Mouse (Mus musculus) hindbrain, embryonic 13.5 days (tissue): ENCODE measurements around the gene Usp29. TPM values are rescaled to one million over a fixed set of nuclear protein-coding genes. Genes with fewer than 3 reads are reported as not detected.
A peak's percentile ranks its signal among the peaks of the same experiment; 100 is the strongest.
"Not testable (repeated sequence)": the region's sequence is repeated elsewhere in the genome, so short reads cannot be mapped to it uniquely, and the experiment has no call there.

ENCODE experiments used
- ATAC-seq: fragments of 200-750 bp; cut with Nextera tagmentation; 2 replicates; pipeline ENCODE4 v1.8.0; 2017; ENCODE audit warnings: moderate TSS enrichment; ENCODE audit not compliant: low FRiP score
- H3K27ac ChIP-seq: fragments of 300-500 bp; sonication (generic); 2 replicates; pipeline ENCODE4 v1.5.1; 2015; ENCODE audit warnings: inconsistent platforms, mild to moderate bottlenecking, moderate library complexity
- H3K27me3 ChIP-seq: fragments of 300-500 bp; sonication (generic); 2 replicates; pipeline ENCODE4 v1.6.1; 2015; ENCODE audit warnings: mild to moderate bottlenecking, inconsistent platforms
- H3K36me3 ChIP-seq: fragments of 300-500 bp; sonication (generic); 2 replicates; pipeline ENCODE4 v1.6.1; 2015; ENCODE audit warnings: mild to moderate bottlenecking, inconsistent platforms
- H3K4me1 ChIP-seq: fragments of 300-500 bp; sonication (generic); replicated peaks from 2 replicates; pipeline ENCODE4 v1.6.1; 2015; ENCODE audit warnings: inconsistent platforms
- H3K4me2 ChIP-seq: fragments of 300-500 bp; sonication (generic); 2 replicates; pipeline ENCODE4 v1.6.1; 2015; ENCODE audit warnings: inconsistent platforms, mild to moderate bottlenecking, moderate library complexity
- H3K4me3 ChIP-seq: fragments of 300-500 bp; sonication (generic); 2 replicates; pipeline ENCODE4 v1.5.1; 2015; ENCODE audit warnings: mild to moderate bottlenecking, inconsistent platforms
- H3K9ac ChIP-seq: fragments of 300-500 bp; sonication (generic); 2 replicates; pipeline ENCODE4 v1.6.1; 2015; ENCODE audit warnings: mild to moderate bottlenecking, inconsistent platforms
- H3K9me3 ChIP-seq: fragments of 300-500 bp; sonication (generic); 2 replicates; pipeline ENCODE4 v1.6.1; 2016; ENCODE audit warnings: inconsistent platforms
- WGBS: fragments of 180-500 bp; shearing (Covaris S2); methylation state at CpG from one replicate; pipeline ENCODE4 v1.1.7; 2015; 5-methylcytosine and 5-hydroxymethylcytosine counted together
- polyA plus RNA-seq: library from polyadenylated mRNA; unstranded; fragments of >200 nt; fragmentation: Nextera tagmentation; extraction: Ambion mirVana; gene quantifications from 2 replicates; pipeline ENCODE4 v1.2.1, GENCODE M21; 2015

The Usp29 gene
- polyA plus RNA-seq, 1 experiment from 2014 or later: 28.7 TPM

- H3K27me3 ChIP-seq: no peaks in the 10 kb centered on the region
- peaks cover 7% of the 10 kb centered on the region for H3K4me1 ChIP-seq
- peak overlapping the region; percentile 32 for H3K27ac ChIP-seq
- H3K9ac ChIP-seq: no peak overlapping the region
- H3K9me3 ChIP-seq: no peaks in the 10 kb centered on the region
- H3K36me3 ChIP-seq: no peaks in the 10 kb centered on the region
- 0 out of 2 replicates have a peak, but pooled peaks have one; percentile 15 for ATAC-seq
- no peak overlapping the region; the same call in 1 of the 2 replicates for H3K4me2 ChIP-seq
- WGBS: 48% methylated on average over 7 of the region's 7 CpGs
- no peak overlapping the region for H3K4me3 ChIP-seq
These were observed 195.8 kb downstream of the Usp29 start for GRCm38 (mm10) chr7:6925926-6926730.

- H3K4me2 ChIP-seq: no peak overlapping the region; the same call in 1 of the 2 replicates
- H3K4me3 ChIP-seq: no peak overlapping the region
- ATAC-seq: no peak
- no peaks in the 10 kb centered on the region for H3K36me3 ChIP-seq
- H3K27me3 ChIP-seq: no peaks in the 10 kb centered on the region
- no peak overlapping the region for H3K9ac ChIP-seq
- peaks cover 7% of the 10 kb centered on the region for H3K4me1 ChIP-seq
- WGBS: 45% methylated on average over 4 of the region's 4 CpGs
- H3K27ac ChIP-seq: peak overlapping the region; percentile 32; the same call in 1 of the 2 replicates
- H3K9me3 ChIP-seq: no peaks in the 10 kb centered on the region
These were observed 196.3 kb downstream of the Usp29 start for GRCm38 (mm10) chr7:6926731-6926995.

GRCm38 (mm10) chr7:6929286-6929685, 198.9 kb downstream of the Usp29 start:
- H3K9ac ChIP-seq: no peak overlapping the region

GRCm38 (mm10) chr7:6934741-6935140, 204.4 kb downstream of the Usp29 start:
- Histone ChIP-seq H3K36me3 (no peaks in the 10 kb centered on the region), H3K27ac (no peak overlapping the region), H3K9ac (no peak overlapping the region), H3K4me2 (no peak overlapping the region), H3K27me3 (no peaks in the 10 kb centered on the region), H3K4me3 (no peak overlapping the region), H3K4me1 (peaks cover 3% of the 10 kb centered on the region; the same call in 1 of the 2 replicates), H3K9me3 (no peaks in the 10 kb centered on the region)
- no peak for ATAC-seq
- 73% methylated on average over 5 of the region's 5 CpGs for WGBS

More at GRCm38 (mm10) chr7:6929286-6929685, 198.9 kb downstream of the Usp29 start:
- no peak overlapping the region for H3K4me3 ChIP-seq
- H3K27me3 ChIP-seq: no peaks in the 10 kb centered on the region
- H3K36me3 ChIP-seq: no peaks in the 10 kb centered on the region
- ATAC-seq: no peak
- WGBS: 72% methylated on average over 2 of the region's 2 CpGs
- H3K4me1 ChIP-seq: peaks cover 7% of the 10 kb centered on the region
- no peak overlapping the region for H3K4me2 ChIP-seq
- no peaks in the 10 kb centered on the region for H3K9me3 ChIP-seq
- no peak overlapping the region for H3K27ac ChIP-seq

- H3K27ac ChIP-seq: no peak overlapping the region
- WGBS: 47% methylated on average over 11 of the region's 11 CpGs
- peak; percentile 55 for ATAC-seq
These were observed 206.7 kb downstream of the Usp29 start for GRCm38 (mm10) chr7:6937040-6937439.

GRCm38 (mm10) chr7:6940761-6941231, 210.4 kb downstream of the Usp29 start:
- 26% methylated on average over 16 of the region's 16 CpGs for WGBS
- H3K4me3 ChIP-seq: peak overlapping the region; percentile 15; the same call in 1 of the 2 replicates

More at GRCm38 (mm10) chr7:6937040-6937439, 206.7 kb downstream of the Usp29 start:
- Histone ChIP-seq H3K4me2 (no peak overlapping the region), H3K9ac (no peak overlapping the region), H3K36me3 (no peaks in the 10 kb centered on the region), H3K4me1 (peaks cover 3% of the 10 kb centered on the region; the same call in 1 of the 2 replicates), H3K27me3 (no peaks in the 10 kb centered on the region), H3K4me3 (no peak overlapping the region), H3K9me3 (no peaks in the 10 kb centered on the region)

GRCm38 (mm10) chr7:6948061-6948460, 217.7 kb downstream of the Usp29 start:
- H3K27ac ChIP-seq, H3K4me1 ChIP-seq, H3K9me3 ChIP-seq, H3K27me3 ChIP-seq, ATAC-seq, H3K4me2 ChIP-seq, H3K4me3 ChIP-seq, H3K9ac ChIP-seq, H3K36me3 ChIP-seq: not testable (repeated sequence)
- WGBS: 95% methylated on average over 20 of the region's 20 CpGs

More at GRCm38 (mm10) chr7:6940761-6941231, 210.4 kb downstream of the Usp29 start:
- Histone ChIP-seq H3K4me1 (peaks cover 3% of the 10 kb centered on the region; the same call in 1 of the 2 replicates), H3K36me3 (no peaks in the 10 kb centered on the region), H3K27ac (no peak overlapping the region), H3K9ac (peak overlapping the region; percentile 13; the same call in 1 of the 2 replicates), H3K4me2 (peak overlapping the region; percentile 37), H3K27me3 (no peaks in the 10 kb centered on the region), H3K9me3 (no peaks in the 10 kb centered on the region)
- peak; percentile 71 for ATAC-seq

- H3K4me2 ChIP-seq: no peak overlapping the region
- WGBS: 86% methylated on average over 4 of the region's 4 CpGs
- no peak overlapping the region for H3K27ac ChIP-seq
- no peak for ATAC-seq
- H3K9ac ChIP-seq: no peak overlapping the region
- H3K4me3 ChIP-seq: no peak overlapping the region
- no peaks in the 10 kb centered on the region for H3K27me3 ChIP-seq
- H3K4me1 ChIP-seq: no peaks in the 10 kb centered on the region
- 0 out of 2 replicates have a peak, but pooled peaks cover 3% of the 10 kb centered on the region for H3K9me3 ChIP-seq
- H3K36me3 ChIP-seq: peaks cover 4% of the 10 kb centered on the region
These were observed 226.2 kb downstream of the Usp29 start for GRCm38 (mm10) chr7:6956576-6956975.

- Histone ChIP-seq H3K9me3 (0 out of 2 replicates have a peak, but pooled peaks cover 3% of the 10 kb centered on the region), H3K4me1 (no peaks in the 10 kb centered on the region), H3K9ac (no peak overlapping the region), H3K27me3 (no peaks in the 10 kb centered on the region), H3K36me3 (peaks cover 21% of the 10 kb centered on the region), H3K4me3 (no peak overlapping the region), H3K27ac (no peak overlapping the region), H3K4me2 (no peak overlapping the region)
- ATAC-seq: no peak
- WGBS: 92% methylated on average over 1 of the region's 1 CpGs
These were observed 228.2 kb downstream of the Usp29 start for GRCm38 (mm10) chr7:6958574-6958973.

GRCm38 (mm10) chr7:6973566-6973965, 243.2 kb downstream of the Usp29 start:
- Histone ChIP-seq H3K4me2 (no peak overlapping the region), H3K36me3 (no peaks in the 10 kb centered on the region), H3K9me3 (no peaks in the 10 kb centered on the region), H3K9ac (no peak overlapping the region), H3K4me3 (no peak overlapping the region), H3K27me3 (no peaks in the 10 kb centered on the region), H3K4me1 (no peaks in the 10 kb centered on the region), H3K27ac (no peak overlapping the region)
- ATAC-seq: no peak
- WGBS: 77% methylated on average over 1 of the region's 1 CpGs

GRCm38 (mm10) chr7:6976890-6977289, 246.5 kb downstream of the Usp29 start:
- WGBS: 93% methylated on average over 19 of the region's 19 CpGs
- no peaks in the 10 kb centered on the region for H3K27me3 ChIP-seq
- no peak overlapping the region for H3K27ac ChIP-seq
- H3K9me3 ChIP-seq: no peaks in the 10 kb centered on the region
- H3K9ac ChIP-seq: no peak overlapping the region
- ATAC-seq: no peak
- no peaks in the 10 kb centered on the region for H3K36me3 ChIP-seq
- H3K4me1 ChIP-seq: no peaks in the 10 kb centered on the region
- no peak overlapping the region for H3K4me2 ChIP-seq
- no peak overlapping the region for H3K4me3 ChIP-seq

- not testable (repeated sequence) for H3K27me3 ChIP-seq, H3K9me3 ChIP-seq, ATAC-seq, H3K9ac ChIP-seq, H3K4me3 ChIP-seq, H3K27ac ChIP-seq, H3K4me1 ChIP-seq, H3K4me2 ChIP-seq, H3K36me3 ChIP-seq
- WGBS: 82% methylated on average over 11 of the region's 11 CpGs
These were observed 264.9 kb downstream of the Usp29 start, which contains the start of gene Aurkc for GRCm38 (mm10) chr7:6995251-6995650. Gene Aurkc, plus strand, starts transcription at chr7:6995300.

GRCm38 (mm10) chr7:6998914-6999313, 268.5 kb downstream of the Usp29 start:
- not testable (repeated sequence) for H3K9ac ChIP-seq, H3K4me2 ChIP-seq, H3K4me3 ChIP-seq, H3K27ac ChIP-seq, H3K4me1 ChIP-seq, ATAC-seq, H3K27me3 ChIP-seq, H3K36me3 ChIP-seq, H3K9me3 ChIP-seq
- WGBS: 74% methylated on average over 3 of the region's 3 CpGs
